Mouse (Mus musculus): ENCODE measurements around the gene Nol8. TPM values are rescaled to one million over a fixed set of nuclear protein-coding genes. Genes with fewer than 3 reads are reported as not detected.

Nol8 gene
- polyA plus RNA-seq, 1 experiment from 2014 or later = 24.0 TPM

- 85% methylated on average over 3 of the region's 3 CpGs for WGBS
- ATAC-seq (ENCODE audit: low FRiP score) (no peak), DNase-seq (ENCODE audit: low spot score, missing footprints) (no peak)
- Histone ChIP-seq H3K4me3 (ENCODE audit: low read depth, low read length) (no peak overlapping the region), H3K36me3 (ENCODE audit: control insufficient read depth, insufficient read depth, low read length) (peaks cover 27% of the 10 kb centered on the region), H3K4me1 (ENCODE audit: control insufficient read depth, insufficient read depth, low read length) (no peaks in the 10 kb centered on the region), H3K27ac (ENCODE audit: low read depth, low read length) (no peak overlapping the region), H3K4me2 (no peak overlapping the region), H3K9ac (ENCODE audit: low read length) (no peak overlapping the region), H3K27me3 (ENCODE audit: control insufficient read depth, insufficient read depth, low read length) (no peaks in the 10 kb centered on the region), H3K9me3 (ENCODE audit: control insufficient read depth, low read length) (no peaks in the 10 kb centered on the region)
These were observed 66.4 kb downstream of the Nol8 start for GRCm38 (mm10) chr13:49719310-49719709.

Other genes with a start within 250 kb of the Nol8 start
- gene Ippk, start 231.8 kb upstream of the Nol8 start, polyA plus RNA-seq (2014; fragmentation: Nextera tagmentation; extraction: Ambion mirVana) = 13.7 and 18.3 TPM in 2 replicates
- 0.61 and 0.62 TPM in 2 replicates for gene Tes3-ps, start 159.8 kb upstream of the Nol8 start, polyA plus RNA-seq (2014; fragmentation: Nextera tagmentation; extraction: Ambion mirVana)
- 0.55 and 1.2 TPM in 2 replicates for gene Ecm2, start 148.3 kb upstream of the Nol8 start, polyA plus RNA-seq (2014; fragmentation: Nextera tagmentation; extraction: Ambion mirVana)
- gene Aspn, start 108.6 kb upstream of the Nol8 start, polyA plus RNA-seq (2014; fragmentation: Nextera tagmentation; extraction: Ambion mirVana) = 0.05 and 0.66 TPM in 2 replicates
- gene Omd, start 70.6 kb upstream of the Nol8 start, polyA plus RNA-seq (2014; fragmentation: Nextera tagmentation; extraction: Ambion mirVana) = 0.32 and 0.38 TPM in 2 replicates
- gene Ogn, start 45.0 kb upstream of the Nol8 start, polyA plus RNA-seq (2014; fragmentation: Nextera tagmentation; extraction: Ambion mirVana) = 10.2 and 12.4 TPM in 2 replicates
- gene Cenpp, start 293 bp upstream of the Nol8 start, polyA plus RNA-seq (2014; fragmentation: Nextera tagmentation; extraction: Ambion mirVana) = 40.7 and 45.1 TPM in 2 replicates
- 109 and 111 TPM in 2 replicates for gene Iars, start 29.0 kb downstream of the Nol8 start, polyA plus RNA-seq (2014; fragmentation: Nextera tagmentation; extraction: Ambion mirVana)
- 0.08 TPM in 1 of 2 replicates, not detected in the other for gene Gm30302, start 145.9 kb downstream of the Nol8 start, polyA plus RNA-seq (2014; fragmentation: Nextera tagmentation; extraction: Ambion mirVana)